Mouse (Mus musculus) c-Kit-negative CD71-positive TER-119-positive erythroid progenitor cells, embryonic 14.5 days (primary cell): ENCODE measurements around the gene Tbck.
A peak's percentile ranks its signal among the peaks of the same experiment; 100 is the strongest.

ENCODE experiments used
- DNase-seq: peaks from one replicate; pipeline ENCODE4 v3.0.0-alpha.2; 2013; ENCODE audit warnings: low read depth, low spot score

Gene Tbck

GRCm38 (mm10) chr3:132683447-132684230, at the start of gene Tbck:
Tbck (plus strand) TSS chr3:132684144.
- peak; percentile 67 for DNase-seq

- no peak for DNase-seq
Observed at GRCm38 (mm10) chr3:132637080-132637479, 46.9 kb upstream of the Tbck start.

- DNase-seq: no peak
Observed at GRCm38 (mm10) chr3:132644071-132644470, 39.9 kb upstream of the Tbck start.

- no peak for DNase-seq
Observed at GRCm38 (mm10) chr3:132646814-132647213, 37.1 kb upstream of the Tbck start.

GRCm38 (mm10) chr3:132649368-132649767, 34.6 kb upstream of the Tbck start:
- no peak for DNase-seq

- DNase-seq: no peak
Observed at GRCm38 (mm10) chr3:132650191-132650590, 33.8 kb upstream of the Tbck start.

- DNase-seq: no peak
Observed at GRCm38 (mm10) chr3:132651776-132652175, 32.2 kb upstream of the Tbck start.

- DNase-seq: no peak
Observed at GRCm38 (mm10) chr3:132653959-132654358, 30.0 kb upstream of the Tbck start.

GRCm38 (mm10) chr3:132655955-132656354, 28.0 kb upstream of the Tbck start:
- no peak for DNase-seq

GRCm38 (mm10) chr3:132677494-132677893, 6.5 kb upstream of the Tbck start:
- no peak for DNase-seq

GRCm38 (mm10) chr3:132684231-132684928, 436 bp downstream of the Tbck start, which contains the start of gene Aimp1:
Aimp1 (minus strand) TSS chr3:132684370.
- no peak for DNase-seq

GRCm38 (mm10) chr3:132701368-132701767, 17.4 kb downstream of the Tbck start:
- DNase-seq: no peak

GRCm38 (mm10) chr3:132704216-132704615, 20.3 kb downstream of the Tbck start:
- no peak for DNase-seq

GRCm38 (mm10) chr3:132706977-132707376, 23.0 kb downstream of the Tbck start:
- DNase-seq: no peak

- no peak for DNase-seq
Observed at GRCm38 (mm10) chr3:132713913-132714312, 30.0 kb downstream of the Tbck start.

GRCm38 (mm10) chr3:132717316-132717715, 33.4 kb downstream of the Tbck start:
- no peak for DNase-seq

GRCm38 (mm10) chr3:132724326-132724725, 40.4 kb downstream of the Tbck start:
- no peak for DNase-seq

GRCm38 (mm10) chr3:132744287-132745146, 60.6 kb downstream of the Tbck start:
- DNase-seq: no peak

- DNase-seq: no peak
Observed at GRCm38 (mm10) chr3:132747036-132747435, 63.1 kb downstream of the Tbck start.

GRCm38 (mm10) chr3:132747766-132748165, 63.8 kb downstream of the Tbck start:
- no peak for DNase-seq

- DNase-seq: no peak
Observed at GRCm38 (mm10) chr3:132748750-132749149, 64.8 kb downstream of the Tbck start.

GRCm38 (mm10) chr3:132752772-132753171, 68.8 kb downstream of the Tbck start:
- DNase-seq: no peak
